Mouse (Mus musculus) central nervous system, embryonic 14 days (tissue): Measurements from ENCODE around the gene Dchs2. TPM values are rescaled to one million over a fixed set of nuclear protein-coding genes. Genes with fewer than 3 reads are reported as not detected.

Experiments
- polyA plus RNA-seq: library from polyadenylated mRNA; depleted of rRNA; stranded (reverse); fragments of >200 nt; gene quantifications from 2 replicates; pipeline ENCODE4 v1.2.3, GENCODE M21; 2012; rRNA removed

The Dchs2 gene
- 0.63 and 0.96 TPM in 2 replicates for polyA plus RNA-seq

GRCm38 (mm10) chr3:83127726-83128448, at the start of gene Dchs2:
Dchs2 (plus strand) TSS chr3:83127948.

Other genes with a start within 250 kb of the Dchs2 start
- gene Lrat, start 224.0 kb upstream of the Dchs2 start, polyA plus RNA-seq: 0.05 and 0.09 TPM in 2 replicates
- 0.02 TPM in 1 of 2 replicates, not detected in the other for gene Fgg, start 120.2 kb upstream of the Dchs2 start, polyA plus RNA-seq
- gene Fga, start 101.9 kb upstream of the Dchs2 start, polyA plus RNA-seq: 0.03 TPM in 1 of 2 replicates, not detected in the other
- gene Fgb, start 78.1 kb upstream of the Dchs2 start, polyA plus RNA-seq: 0.01 and 0.04 TPM in 2 replicates
- 103 and 107 TPM in 2 replicates for gene Plrg1, start 72.4 kb upstream of the Dchs2 start, polyA plus RNA-seq